Mouse (Mus musculus) heart, adult 8-10 months (tissue): ENCODE results near the gene Msh5. TPM values are rescaled to one million over a fixed set of nuclear protein-coding genes. Genes with fewer than 3 reads are reported as not detected.
"Not testable (repeated sequence)": the region's sequence is repeated elsewhere in the genome, so short reads cannot be mapped to it uniquely, and the experiment has no call there.

Experiments used
- DNase-seq: peaks from one replicate; pipeline ENCODE4 v3.0.0; 2022; ENCODE audit warnings: low spot score
- total RNA-seq, 4 experiments: library from RNA; stranded (reverse); gene quantifications; 2 replicates each; pipeline ENCODE4 v1.2.4; 2022

Msh5 gene
- total RNA-seq, 4 experiments from 2014 or later = 0.33 to 0.56 TPM; not detected in 2

- DNase-seq = no peak
These were observed 22.8 kb downstream of the Msh5 start for GRCm38 (mm10) chr17:35023756-35024155.

GRCm38 (mm10) chr17:35023221-35023620 lies 23.3 kb downstream of the Msh5 start:
- DNase-seq = no peak

DNA sequence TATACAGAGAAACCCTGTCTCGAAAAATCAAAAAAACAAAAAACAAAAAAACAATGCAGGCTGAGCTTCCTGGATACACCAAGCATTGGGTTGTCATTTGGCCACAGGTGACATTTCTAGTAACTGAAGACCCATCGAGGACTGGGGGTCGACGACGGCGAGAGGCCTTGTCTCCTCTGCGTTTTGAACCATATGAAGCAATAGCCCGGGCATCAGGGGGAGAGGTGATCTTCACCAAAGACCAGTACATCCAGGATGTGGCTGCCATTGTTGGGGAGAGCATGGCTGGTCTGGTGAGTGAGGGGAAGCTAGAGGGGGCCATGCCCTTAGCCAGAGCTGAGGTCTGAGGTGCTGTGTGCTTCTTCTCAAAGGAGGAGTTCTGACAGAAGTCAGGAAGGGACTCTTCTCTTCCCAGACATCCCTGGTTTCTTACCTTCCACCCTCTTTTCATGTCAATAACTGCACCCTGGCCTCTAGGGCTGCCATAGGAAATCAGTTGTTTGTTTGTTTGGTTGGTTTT lies 23.9 kb downstream of the Msh5 start:
- DNase-seq = no peak

GRCm38 (mm10) chr17:35021842-35022477 lies 24.6 kb downstream of the Msh5 start:
- DNase-seq = peak; percentile 59

DNA sequence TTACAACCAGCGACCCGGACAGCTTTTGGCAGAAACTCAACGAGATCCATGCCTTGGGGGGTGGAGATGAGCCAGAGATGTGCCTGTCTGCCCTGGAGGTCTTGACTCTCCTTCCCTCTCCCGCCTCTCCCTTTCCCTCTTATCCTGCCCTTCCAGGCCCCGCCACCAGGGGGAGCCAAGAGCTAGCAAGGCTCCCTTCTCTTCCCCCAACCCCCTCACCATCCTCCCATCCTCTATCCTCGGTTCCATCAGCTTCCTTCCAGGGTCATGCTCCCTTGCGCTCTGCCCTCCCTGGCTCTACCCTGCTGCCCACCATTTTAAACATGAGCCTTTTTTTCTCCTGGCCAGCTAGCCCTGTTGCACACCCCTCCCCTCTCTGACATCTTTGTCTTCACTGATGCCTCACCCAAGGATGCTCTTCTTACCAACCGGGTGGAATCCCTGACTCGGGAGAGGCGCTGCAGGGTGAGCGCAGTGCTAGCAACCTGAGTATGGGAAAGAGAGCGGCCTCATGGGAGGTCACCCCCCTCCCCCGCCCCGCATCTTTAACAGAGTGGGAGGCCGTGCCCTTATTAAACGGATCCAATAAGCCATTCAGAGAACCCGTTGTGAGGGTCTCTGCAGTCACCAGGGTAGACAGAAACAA lies 25.3 kb downstream of the Msh5 start:
- DNase-seq = peak; percentile 91

DNA sequence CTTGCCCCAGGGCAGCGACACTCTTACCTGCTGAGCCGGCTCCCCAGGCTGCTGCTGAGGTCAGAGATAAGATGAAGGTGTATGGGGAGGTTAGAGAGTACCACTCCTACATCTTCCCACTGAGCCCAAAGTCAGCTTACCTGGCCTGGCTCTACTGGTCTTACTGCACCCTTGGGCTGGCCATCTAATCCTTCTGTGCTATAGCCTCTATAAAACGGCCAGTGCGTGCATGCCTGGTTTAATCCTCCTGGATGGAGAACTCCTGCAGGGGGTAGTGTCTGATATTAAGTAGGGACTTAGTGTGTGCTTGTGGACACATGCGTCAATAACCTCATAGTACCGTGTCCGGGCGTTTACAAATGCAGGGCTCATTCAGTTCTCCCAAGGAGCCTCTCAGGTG lies 26.0 kb downstream of the Msh5 start:
- no peak for DNase-seq

DNA sequence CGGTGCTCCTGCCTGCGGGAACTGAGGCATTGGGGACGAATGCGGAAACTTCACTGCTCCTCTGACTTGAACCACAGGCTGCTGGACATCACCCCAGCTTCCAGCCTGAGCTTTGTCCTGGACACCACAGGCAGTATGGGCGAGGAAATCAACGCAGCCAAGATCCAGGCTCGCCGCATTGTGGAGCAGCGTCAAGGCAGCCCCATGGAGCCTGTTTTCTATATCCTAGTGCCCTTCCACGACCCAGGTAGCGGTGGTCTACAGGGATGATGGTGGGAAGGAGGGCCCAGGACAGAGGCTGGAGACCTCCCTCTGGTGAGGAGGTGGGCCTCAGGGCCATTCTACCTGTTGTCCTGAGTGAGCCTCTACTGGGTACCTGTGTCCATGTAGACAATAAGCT lies 26.7 kb downstream of the Msh5 start:
- DNase-seq = no peak

- DNase-seq = no peak
These were observed 28.4 kb downstream of the Msh5 start for GRCm38 (mm10) chr17:35018171-35018570.

DNA sequence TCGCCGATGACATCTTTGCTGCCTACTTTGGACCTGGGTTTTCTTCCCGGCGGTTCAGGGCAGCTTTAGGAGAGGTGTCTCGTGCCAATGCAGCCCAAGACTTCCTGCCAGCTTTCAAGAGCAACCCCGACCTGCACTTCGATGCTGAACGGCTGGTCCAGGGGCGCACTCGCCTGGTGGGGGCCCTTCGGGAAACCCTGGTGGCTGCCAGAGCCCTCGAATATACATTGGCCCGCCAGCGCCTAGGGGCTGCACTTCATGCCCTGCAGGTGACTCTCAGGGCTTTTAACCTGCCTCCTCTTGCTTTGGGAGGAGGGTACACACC lies 28.9 kb downstream of the Msh5 start:
- no peak for DNase-seq

DNA sequence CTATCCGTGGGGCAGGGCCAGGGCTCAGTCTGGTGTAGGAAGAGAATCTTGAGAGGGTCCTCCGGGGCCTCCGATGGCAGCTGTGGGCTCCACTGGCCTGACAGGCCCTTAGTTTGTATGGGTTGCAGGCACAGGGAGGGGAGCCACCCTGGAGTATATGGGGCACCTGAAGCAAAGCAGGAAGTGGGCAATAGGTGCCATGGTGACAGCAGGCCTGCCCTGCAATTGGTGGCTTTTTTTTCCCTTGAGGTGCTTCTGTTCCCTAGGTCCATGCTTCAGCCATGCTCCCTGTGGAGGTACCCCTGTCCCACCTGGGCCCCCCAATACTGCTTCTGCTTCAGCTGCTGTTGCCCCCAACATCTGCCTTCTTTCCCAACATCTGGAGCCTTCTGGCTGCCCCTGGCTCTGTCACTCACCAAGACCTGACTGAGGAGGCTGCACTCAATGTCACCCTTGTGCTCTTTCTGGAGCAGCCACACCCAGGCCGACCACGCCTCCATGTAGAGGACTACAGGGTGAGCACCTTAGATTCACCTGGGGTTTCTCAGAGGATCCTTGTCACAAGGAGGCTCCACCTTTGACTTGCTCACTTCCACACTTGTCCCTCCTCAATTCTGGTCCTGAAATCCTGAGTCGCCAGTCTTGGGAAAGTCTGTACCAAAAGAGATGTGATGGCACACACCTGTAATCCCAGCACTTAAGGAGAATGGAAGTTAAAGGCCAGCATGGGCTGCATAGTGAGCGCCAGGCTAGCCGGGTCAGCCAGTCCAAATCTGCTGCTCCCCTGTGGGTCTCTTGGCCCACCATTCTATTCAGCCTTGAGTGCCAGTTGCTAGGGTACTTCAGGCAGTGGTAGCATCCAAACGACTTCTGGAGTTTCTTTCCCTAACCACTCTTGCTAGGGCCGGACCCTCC lies 29.5 kb downstream of the Msh5 start:
- no peak for DNase-seq

- DNase-seq = no peak
These were observed 30.2 kb downstream of the Msh5 start, which contains the start of gene Vwa7 for GRCm38 (mm10) chr17:35016376-35016775. Gene Vwa7 (plus strand): TSS chr17:35016579.

DNA sequence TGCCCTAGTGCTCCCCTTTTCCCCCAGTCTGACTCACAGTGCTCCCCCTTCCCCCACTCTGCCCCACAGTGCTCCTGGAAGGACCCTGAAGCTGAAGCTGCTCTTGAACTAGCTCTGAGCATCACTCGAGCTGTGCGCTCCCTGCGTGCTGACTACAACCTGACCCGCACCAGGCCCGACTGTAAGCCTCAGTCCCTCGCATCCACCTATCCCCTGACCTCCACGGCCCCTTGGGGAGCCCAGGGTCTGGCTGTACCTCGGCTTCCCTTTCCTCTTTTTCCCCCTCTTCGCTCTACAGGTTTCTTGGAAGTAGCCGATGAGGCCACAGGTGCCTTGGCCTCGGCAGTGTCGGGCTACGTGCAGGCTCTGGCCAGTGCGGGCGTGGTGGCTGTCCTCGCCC lies 31.2 kb downstream of the Msh5 start:
- no peak for DNase-seq

DNA sequence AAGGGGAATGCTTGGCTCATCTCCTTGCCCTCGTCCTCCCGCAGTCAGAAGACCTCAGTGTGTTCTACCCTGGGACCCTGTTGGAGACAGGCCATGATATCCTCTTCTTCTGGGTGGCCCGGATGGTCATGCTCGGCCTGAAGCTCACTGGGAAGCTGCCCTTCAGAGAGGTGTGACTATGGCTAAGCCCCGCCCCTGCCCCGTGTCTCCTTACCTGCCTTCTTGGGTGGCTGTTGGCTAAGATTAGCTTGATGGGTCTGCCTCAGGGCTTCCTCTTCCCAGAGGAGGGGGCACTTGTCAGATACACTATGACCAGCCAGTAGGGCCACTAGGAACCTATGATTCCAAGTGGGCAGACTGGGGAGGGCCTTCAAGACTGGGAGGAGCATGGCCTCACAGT lies 33.3 kb downstream of the Msh5 start:
- no peak for DNase-seq

- no peak for DNase-seq
These were observed 34.1 kb downstream of the Msh5 start for GRCm38 (mm10) chr17:35012430-35012829.

GRCm38 (mm10) chr17:35011440-35011839 lies 35.1 kb downstream of the Msh5 start:
- no peak for DNase-seq

DNA sequence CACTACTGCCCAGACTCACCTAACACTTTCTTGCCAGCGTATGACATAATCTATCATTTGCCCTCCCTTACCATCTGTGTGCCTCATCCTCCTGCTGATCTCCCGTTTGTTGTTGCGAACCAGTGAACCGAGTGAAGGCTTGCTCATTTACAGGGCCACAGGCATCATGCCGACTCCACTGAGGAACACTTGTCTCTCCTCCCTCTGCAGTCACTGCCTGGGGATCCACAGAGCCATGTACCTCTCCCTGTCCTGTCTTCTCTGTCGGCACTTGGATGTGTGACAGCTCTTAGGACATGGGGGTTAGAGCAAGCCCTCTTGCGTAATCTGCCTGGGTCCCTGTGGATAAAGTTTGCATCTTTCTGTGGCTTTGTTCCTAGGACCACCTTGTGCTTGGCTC lies 37.0 kb downstream of the Msh5 start:
- DNase-seq = no peak

DNA sequence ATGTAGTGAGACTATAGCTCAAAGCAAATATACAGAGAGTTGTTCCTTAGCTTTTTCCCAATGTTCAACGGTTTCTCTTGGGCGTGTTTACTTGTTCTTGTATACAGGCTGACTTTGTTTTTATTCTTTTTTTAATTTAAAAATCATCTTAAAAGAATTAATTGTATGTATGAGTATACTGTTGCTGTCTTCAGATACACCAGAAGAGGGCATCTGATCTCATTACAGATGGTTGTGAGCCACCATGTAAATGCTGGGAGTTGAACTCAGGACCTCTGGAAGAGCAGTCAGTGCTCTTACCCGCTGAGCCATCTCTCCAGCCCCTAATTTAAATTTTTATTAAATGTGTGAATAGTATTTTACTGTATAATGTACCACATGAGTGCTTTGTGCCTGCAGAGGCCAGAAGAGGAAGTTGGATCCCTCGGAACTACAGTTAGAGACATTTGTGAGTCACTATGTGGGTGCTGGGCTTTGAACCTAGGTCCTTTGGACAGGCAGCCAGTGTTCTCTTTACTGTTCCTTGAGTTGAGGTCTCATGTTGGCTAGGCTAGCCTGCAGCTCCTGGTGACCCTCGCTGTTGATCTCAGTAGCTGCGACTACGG lies 39.1 kb downstream of the Msh5 start:
- no peak for DNase-seq

DNA sequence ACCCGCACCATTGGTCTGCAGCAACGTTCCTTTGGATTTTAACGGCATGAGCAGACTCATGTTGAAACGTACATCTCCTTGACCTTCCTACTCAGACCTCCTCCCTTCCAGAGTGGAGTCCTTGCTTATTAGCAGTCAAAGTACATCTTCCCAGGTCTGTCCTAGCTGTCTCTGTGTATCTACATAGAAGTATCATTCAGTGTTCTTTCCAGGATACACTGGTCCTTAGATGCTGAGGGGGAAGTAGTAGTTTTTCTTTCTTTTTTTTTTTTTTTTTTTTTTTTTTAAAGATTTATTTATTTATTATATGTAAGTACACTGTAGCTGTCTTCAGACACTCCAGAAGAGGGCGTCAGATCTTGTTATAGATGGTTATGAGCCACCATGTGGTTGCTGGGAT lies 40.6 kb downstream of the Msh5 start:
- not testable (repeated sequence) for DNase-seq

DNA sequence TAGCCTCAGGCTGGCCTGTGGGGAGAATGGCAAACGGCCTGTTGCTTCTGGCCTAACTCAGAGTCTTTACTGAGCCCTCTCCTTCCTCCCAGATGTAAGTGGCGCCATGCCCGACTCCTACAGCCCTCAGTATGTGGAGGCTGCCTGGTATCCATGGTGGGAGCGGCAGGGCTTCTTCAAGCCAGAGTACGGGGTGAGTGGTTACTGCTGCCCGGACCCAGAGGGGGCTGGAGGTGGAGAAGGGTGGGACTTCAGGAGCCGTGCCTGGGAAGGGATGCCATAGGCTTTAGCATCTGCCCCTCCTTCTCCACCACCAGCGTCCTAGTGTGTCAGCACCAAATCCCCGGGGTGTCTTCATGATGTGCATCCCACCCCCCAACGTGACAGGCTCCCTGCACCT lies 41.4 kb downstream of the Msh5 start:
- DNase-seq = no peak

GRCm38 (mm10) chr17:35004075-35004717 lies 42.3 kb downstream of the Msh5 start:
- DNase-seq = no peak

DNA sequence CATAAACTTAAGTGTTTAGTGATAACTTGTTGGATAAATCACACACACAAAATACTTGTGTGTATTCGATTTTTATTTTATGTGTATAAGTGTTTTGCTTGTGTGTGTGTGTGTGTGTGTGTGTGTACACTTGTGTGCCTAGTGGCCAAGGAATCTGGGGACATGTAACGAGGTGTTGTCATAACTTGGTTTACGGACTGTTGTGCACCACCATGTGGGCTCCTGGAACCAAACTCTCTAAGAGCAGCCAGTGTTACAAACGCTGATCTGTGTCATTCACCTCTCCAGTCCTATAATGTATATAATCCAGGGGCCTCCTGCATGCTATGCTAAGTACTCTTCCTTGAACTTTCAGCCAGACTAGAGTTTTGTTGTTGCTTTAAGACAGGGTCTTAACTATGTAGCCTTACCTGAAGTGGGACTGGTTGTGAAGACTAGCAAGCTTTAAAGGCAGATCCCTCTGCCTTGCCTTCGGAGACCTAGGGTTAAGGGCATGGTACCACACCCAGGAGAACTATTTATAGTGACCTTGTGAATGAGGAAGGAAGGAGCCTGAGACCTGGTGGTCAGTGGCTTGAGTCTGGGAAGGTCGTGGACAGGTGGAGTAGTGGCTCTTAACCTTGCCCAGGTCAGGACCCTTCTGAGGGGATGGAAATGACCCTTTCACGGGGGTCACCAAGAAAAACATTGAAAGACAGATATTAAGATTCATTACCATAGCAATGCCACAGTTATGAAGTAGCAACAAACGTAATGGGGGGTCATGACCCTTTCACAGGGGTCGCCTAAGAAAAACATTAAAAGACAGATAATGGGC lies 43.3 kb downstream of the Msh5 start:
- DNase-seq = no peak
